Comparison of ENCODE assay signal across 17 mouse cellular contexts in the genomic region with DNA sequence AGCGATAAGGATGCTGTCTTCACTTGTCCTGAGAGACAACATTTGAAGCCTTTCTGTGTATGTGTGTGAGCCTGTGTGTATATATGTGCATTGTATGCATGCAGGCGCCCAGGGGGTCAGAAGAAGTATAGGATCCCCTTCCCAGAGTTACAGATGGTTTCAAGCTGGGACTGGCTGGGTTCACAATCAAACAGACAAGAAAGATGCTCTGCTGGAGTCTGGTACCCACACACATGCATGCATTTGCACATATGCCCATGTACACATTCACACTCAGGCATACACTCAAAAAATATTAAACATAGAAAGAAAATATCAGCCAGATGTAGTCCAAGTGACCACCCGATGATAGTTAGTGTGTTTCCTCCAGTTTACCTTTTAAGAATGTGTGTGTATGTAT. TPM values are rescaled to one million over a fixed set of nuclear protein-coding genes. Genes with fewer than 3 reads are reported as not detected.
"Had no signal": no experiment of that assay in that cellular context is flagged by ENCODE, and none has a peak within 500 bp of the region (broad histone marks: within the 10 kb centered on the region; RNA-seq: fewer than 3 reads in every experiment).

No protein-coding gene starts in this region.

- H3K9me3 ChIP-seq: neural tube, embryonic 13.5 days; neural tube, embryonic 15.5 days; stomach, embryonic 15.5 days had no signal

- H3K27ac ChIP-seq: neural tube, embryonic 15.5 days; stomach, embryonic 15.5 days; stomach, postnatal 0 days had no signal

- H3K9ac ChIP-seq: neural tube, embryonic 13.5 days; neural tube, embryonic 15.5 days; stomach, embryonic 15.5 days had no signal

- H3K4me2 ChIP-seq: neural tube, embryonic 13.5 days; neural tube, embryonic 15.5 days; stomach, embryonic 15.5 days had no signal

- H3K27me3 ChIP-seq: neural tube, embryonic 15.5 days; stomach, embryonic 15.5 days had no signal

- H3K36me3 ChIP-seq: neural tube, embryonic 13.5 days; neural tube, embryonic 15.5 days; stomach, embryonic 15.5 days had no signal

- H3K4me3 ChIP-seq: neural tube, embryonic 13.5 days; neural tube, embryonic 15.5 days; stomach, embryonic 15.5 days had no signal

- DNase-seq: retina, postnatal 1 day; right cerebral cortex, adult 18-20 months; right cerebral cortex, postnatal 14 days; right cerebral cortex, postnatal 25 days; right cerebral cortex, postnatal 4 days; spleen, adult 18-20 months; thymus, adult 18-20 months; thymus, adult 2 months; thymus, postnatal 14 days; thymus, postnatal 25 days; thymus, postnatal 36 days; thymus, postnatal 4 days had no signal

RNA-seq across cellular contexts. Expression of gene Bdkrb2, which starts 20.5 kb away (rescaled TPM):
- total RNA-seq: neutrophil, adult 5-6 weeks had no signal
